Mouse (Mus musculus) cerebellum, adult 11-12 months (tissue): ENCODE measurements around the gene Ebf4.
"Not testable (repeated sequence)": the region's sequence is repeated elsewhere in the genome, so short reads cannot be mapped to it uniquely, and the experiment has no call there.

Experiments used
- DNase-seq: peaks from one replicate; pipeline ENCODE4 v3.0.0; 2022

The Ebf4 gene

GRCm38 (mm10) chr2:130296134-130296745 lies 1.3 kb downstream of the Ebf4 start:
- DNase-seq: no peak

- no peak for DNase-seq
Measured at GRCm38 (mm10) chr2:130297580-130297979, 2.6 kb downstream of the Ebf4 start.

- DNase-seq: no peak
Measured at GRCm38 (mm10) chr2:130303014-130303413, 8.0 kb downstream of the Ebf4 start.

- DNase-seq: no peak
Measured at GRCm38 (mm10) chr2:130327057-130327456, 32.1 kb downstream of the Ebf4 start.

- no peak for DNase-seq
Measured at GRCm38 (mm10) chr2:130329502-130329901, 34.5 kb downstream of the Ebf4 start.

GRCm38 (mm10) chr2:130335112-130335511 lies 40.1 kb downstream of the Ebf4 start:
- DNase-seq: no peak

GRCm38 (mm10) chr2:130340464-130341219 lies 45.7 kb downstream of the Ebf4 start:
- DNase-seq: no peak

- no peak for DNase-seq
Measured at GRCm38 (mm10) chr2:130341220-130341580, 46.2 kb downstream of the Ebf4 start.

- DNase-seq: no peak
Measured at GRCm38 (mm10) chr2:130350376-130350775, 55.4 kb downstream of the Ebf4 start.

GRCm38 (mm10) chr2:130351758-130352339 lies 56.9 kb downstream of the Ebf4 start:
- no peak for DNase-seq

GRCm38 (mm10) chr2:130353411-130353810 lies 58.4 kb downstream of the Ebf4 start:
- no peak for DNase-seq

- DNase-seq: no peak
Measured at GRCm38 (mm10) chr2:130353889-130354288, 58.9 kb downstream of the Ebf4 start.

- no peak for DNase-seq
Measured at GRCm38 (mm10) chr2:130357551-130357950, 62.6 kb downstream of the Ebf4 start.

GRCm38 (mm10) chr2:130358852-130359251 lies 63.9 kb downstream of the Ebf4 start:
- no peak for DNase-seq

GRCm38 (mm10) chr2:130362511-130363026 lies 67.6 kb downstream of the Ebf4 start:
- no peak for DNase-seq

- DNase-seq: no peak
Measured at GRCm38 (mm10) chr2:130365211-130366094, 70.5 kb downstream of the Ebf4 start.

- no peak for DNase-seq
Measured at GRCm38 (mm10) chr2:130367386-130367785, 72.4 kb downstream of the Ebf4 start.

- DNase-seq: not testable (repeated sequence)
Measured at GRCm38 (mm10) chr2:130373026-130373425, 78.1 kb downstream of the Ebf4 start.

- DNase-seq: peak; percentile 32
Measured at GRCm38 (mm10) chr2:130374951-130375350, 80.0 kb downstream of the Ebf4 start.

- DNase-seq: no peak
Measured at GRCm38 (mm10) chr2:130383205-130383604, 88.2 kb downstream of the Ebf4 start.

GRCm38 (mm10) chr2:130383895-130384294 lies 88.9 kb downstream of the Ebf4 start:
- no peak for DNase-seq

GRCm38 (mm10) chr2:130386212-130386611 lies 91.2 kb downstream of the Ebf4 start:
- DNase-seq: no peak

- DNase-seq: no peak
Measured at GRCm38 (mm10) chr2:130388796-130389195, 93.8 kb downstream of the Ebf4 start.
